Mouse (Mus musculus): Measurements from ENCODE around the gene Dand5.

Dand5 gene

DNA sequence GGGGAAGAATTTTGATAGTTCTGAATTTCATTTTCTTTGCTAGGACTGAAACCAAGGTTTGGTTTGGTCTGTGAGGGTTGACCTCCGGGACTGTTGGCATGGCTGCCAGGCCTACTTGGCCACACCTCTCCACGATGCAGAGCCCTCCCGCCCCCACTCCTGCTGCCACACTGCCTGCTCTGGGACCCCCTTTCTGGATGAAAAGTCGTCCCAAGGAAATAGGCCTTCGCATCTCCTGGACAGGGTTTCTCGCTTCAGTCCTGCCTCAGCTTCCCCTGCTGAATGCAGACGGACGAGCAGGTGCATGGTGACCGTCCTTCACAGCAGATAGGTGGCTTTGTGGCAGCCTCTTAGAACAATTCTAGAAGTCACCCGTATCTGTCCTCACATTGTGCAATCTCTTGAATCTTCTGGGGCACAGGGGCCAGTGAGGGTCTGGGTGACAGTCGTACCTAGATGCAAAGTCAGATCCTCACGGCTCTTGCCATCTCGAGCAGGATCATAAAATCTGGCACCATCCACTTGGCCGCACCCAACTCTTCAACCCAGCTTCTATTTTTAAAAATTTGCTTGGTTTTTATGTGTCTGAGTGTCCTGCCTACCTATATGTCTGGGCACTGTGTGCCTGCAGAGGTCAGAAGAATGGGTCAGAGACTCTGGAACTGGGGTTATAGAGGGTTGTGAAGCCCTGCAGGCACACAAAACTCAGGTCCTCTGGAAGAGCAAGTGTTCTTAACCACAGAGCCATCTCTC is 54.1 kb downstream of the Dand5 start:
- DNase-seq (ENCODE audit: low spot score): no peak

DNA sequence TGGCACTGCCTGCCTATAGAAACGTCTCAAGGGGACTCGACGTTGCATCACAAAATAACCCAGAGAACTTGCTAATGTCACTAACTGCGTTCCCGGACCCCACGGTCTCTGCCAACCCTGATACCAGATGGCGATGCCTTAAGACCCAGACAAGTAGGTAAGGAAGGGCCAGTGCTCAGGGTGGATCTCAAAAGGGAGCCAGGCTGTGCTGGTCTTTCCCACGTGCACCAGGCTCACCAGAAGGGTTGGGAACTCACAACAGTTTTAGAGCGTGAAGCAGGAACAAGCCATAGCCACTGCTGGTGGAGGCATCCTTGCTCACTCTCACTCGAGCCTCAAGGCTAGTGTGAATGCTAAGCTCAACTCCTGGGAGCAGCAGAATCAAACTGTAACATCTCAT is 55.4 kb downstream of the Dand5 start:
- DNase-seq (ENCODE audit: low spot score): no peak

DNA sequence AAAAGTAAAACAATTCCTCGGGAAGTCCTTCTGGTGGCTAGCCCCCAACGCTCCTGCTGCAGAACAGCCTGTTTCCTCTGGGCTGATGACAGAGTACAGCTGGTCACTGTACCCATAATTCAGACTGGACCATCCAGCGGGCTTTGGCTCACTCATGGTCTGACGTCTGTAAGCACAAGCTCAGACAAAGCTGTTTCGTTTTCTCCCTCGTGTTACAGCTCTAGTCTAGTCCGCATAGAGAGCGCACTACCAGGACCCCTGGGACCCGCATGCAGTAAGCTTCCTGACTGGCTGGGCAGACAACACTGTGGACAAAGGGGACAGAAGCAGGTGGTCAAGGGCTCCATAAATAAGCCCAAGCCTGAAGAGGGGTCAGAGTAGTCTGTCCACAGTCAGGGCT is 56.2 kb downstream of the Dand5 start:
- no peak for DNase-seq (ENCODE audit: low spot score)

DNA sequence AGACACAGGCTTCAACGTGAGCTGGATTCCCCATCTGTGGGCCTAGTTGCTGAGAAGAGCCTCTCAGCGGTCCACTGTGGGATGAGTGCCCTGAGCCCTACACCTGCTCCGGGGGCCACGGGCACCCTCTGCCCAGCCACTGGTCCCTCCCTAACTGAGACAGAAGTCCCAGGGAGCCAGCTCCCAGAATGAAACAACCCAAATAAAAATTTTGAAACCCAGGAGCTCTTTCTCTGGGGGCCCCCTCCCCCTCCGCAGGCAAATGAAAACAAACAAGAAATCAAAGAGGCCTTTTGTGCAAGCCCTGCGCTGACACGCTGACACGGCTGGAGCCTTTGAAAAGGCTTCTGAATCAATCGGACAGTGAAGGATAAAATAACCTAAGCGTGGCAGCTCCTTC is 57.0 kb downstream of the Dand5 start:
- no peak for DNase-seq (ENCODE audit: low spot score)
